Mouse (Mus musculus) layer of hippocampus, adult 9-10 months (tissue): Measurements from ENCODE around the gene Vpreb3.

Experiments
- DNase-seq: peaks from one replicate; pipeline ENCODE4 v3.0.0; 2022; ENCODE audit warnings: low spot score

Gene Vpreb3

DNA sequence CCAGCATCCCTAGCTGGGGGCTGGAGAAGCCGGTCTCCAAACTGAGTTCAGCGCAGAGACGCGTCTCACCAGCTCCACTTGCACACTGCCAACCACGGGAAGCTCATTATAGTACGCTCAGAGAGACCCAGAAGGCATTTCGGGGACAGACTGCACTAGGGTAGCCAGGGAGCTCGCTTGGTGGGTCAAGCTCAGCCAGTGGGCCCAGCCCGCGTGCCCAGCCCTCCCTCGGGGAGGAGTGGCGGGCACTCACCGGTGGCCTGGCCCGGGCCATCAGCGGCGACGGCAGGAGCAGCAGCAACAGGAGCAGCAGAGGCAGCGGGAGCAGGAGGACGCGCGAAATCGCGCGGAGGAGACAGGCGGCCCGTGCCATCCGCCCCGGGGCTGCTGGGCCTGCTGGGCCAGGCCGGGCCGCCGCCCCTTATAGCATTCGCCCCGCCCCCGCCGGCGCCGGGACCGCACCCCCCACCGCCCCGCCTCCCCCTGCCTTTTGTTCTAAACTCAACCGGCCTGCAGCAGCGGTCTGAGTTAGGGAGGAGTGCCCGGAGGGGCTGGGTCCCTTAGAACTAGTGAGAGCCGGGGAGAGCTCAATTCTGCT, 10.7 kb upstream of the Vpreb3 start:
- no peak for DNase-seq

DNA sequence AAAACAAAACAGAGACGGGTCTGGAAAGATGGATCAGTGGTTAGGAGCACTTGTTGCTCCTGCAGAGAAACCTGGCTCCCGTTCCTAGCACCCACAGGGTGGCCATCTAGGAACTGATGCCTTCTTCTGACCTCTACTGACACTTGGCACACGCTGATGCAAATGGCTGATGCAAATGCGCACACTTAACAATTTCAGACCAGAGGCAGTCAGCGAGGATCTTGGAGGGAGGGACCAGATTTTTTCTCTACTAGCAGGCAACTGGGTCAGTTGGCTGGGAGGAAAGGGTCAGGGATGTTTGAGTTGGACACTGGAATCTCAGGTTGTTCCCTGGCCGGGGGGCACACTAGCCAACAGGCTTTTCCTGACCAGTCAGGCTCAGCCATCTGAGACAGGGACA, 10.0 kb upstream of the Vpreb3 start, which contains the start of gene Chchd10:
Chchd10 (plus strand) TSS at position 240 of the 400 bp plus-strand sequence.
- DNase-seq: no peak

DNA sequence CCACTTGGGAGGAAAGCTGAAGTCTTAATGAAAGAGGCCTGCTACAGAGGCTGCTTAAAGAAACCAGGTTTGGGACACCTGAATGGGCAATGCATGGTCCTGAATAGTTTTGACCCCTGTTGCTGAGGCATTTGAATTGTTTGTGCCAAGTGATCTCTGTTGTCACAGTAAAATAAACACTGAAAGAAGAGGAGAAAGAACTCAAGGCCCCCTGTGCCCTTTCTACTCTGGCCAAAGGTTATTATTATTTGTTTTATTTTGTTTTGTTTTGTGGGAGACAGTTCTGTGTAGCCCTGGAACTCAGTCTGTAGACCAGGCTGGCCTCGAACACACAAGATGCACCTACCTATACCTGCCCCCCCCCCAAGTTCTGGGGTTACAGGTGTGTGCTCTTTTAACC, 7.9 kb upstream of the Vpreb3 start:
- DNase-seq: no peak

DNA sequence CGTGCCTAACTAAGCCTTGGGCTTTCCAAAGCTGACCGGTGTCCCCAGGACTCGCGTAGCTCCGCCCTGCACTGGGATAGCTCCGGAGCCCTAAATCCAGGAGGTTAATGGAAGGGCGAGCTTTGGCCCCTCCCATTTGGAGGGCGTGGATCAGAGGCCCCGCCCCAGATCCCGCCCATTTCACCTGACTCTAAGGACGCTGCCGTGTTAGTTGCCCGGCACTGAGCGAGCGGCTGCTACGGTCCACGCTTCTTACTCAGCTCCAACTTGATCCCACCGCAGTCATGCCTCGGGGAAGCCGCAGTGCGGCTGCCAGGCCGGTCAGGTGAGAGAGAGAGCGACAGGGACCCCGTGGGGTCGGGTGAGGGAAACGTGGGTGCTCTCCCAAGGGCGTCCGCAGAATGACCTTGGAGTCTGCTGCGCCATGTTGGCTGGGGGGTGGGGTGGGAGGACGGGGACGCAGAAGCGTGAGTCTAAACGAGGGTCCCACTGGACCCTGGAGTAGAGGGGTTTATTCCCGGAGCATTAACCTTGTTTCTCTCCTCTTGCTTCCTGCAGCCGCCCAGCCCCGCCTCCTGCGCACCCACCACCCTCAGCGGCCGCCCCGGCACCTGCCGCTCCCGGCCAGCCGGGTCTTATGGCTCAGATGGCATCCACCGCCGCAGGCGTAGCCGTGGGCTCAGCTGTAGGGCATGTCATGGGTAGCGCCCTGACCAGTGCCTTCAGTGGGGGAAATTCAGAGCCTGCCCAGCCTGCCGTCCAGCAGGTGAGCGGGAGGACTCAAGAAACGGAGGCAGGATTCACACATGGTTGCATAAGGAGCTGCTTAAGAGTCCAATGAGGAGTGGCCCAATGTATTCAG, 6.9 kb upstream of the Vpreb3 start, which contains the start of gene Mmp11:
Mmp11 (minus strand) TSS at position 817 of the 862 bp plus-strand sequence.
- DNase-seq: peak; percentile 42

DNA sequence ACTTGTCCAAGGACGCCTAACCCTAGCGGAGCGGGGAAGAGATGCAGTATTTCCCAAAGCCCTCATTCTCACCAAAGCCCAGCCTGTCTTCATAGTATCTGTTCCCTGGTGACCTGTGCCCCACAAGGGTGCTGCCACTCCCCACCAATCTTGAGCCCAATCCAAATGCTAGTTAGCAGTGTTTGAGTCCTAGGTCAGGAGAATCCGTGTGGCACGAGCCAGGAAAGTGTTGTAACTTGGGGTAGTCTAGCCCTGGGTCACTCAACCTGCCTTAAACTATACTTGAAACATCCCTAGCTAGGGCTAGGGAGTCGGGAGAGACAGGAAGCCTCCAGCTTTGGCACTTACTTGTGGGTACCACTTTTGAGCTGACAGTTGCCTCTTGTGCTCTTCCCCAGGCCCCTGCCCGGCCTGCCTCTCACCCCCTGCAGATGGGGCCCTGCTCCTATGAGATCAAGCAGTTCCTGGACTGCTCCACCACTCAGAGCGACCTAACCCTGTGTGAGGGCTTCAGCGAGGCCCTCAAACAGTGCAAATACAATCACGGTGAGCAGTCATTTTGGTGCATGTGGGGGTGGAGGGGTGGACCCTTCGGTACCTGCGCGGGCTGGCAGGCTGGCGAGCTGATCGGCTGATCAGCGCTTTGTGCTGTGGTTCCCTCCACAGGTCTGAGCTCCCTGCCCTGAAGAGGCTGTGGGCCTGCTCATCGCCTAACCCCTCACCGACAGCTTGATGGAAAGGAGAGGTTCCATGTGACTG, 5.8 kb upstream of the Vpreb3 start:
- no peak for DNase-seq

DNA sequence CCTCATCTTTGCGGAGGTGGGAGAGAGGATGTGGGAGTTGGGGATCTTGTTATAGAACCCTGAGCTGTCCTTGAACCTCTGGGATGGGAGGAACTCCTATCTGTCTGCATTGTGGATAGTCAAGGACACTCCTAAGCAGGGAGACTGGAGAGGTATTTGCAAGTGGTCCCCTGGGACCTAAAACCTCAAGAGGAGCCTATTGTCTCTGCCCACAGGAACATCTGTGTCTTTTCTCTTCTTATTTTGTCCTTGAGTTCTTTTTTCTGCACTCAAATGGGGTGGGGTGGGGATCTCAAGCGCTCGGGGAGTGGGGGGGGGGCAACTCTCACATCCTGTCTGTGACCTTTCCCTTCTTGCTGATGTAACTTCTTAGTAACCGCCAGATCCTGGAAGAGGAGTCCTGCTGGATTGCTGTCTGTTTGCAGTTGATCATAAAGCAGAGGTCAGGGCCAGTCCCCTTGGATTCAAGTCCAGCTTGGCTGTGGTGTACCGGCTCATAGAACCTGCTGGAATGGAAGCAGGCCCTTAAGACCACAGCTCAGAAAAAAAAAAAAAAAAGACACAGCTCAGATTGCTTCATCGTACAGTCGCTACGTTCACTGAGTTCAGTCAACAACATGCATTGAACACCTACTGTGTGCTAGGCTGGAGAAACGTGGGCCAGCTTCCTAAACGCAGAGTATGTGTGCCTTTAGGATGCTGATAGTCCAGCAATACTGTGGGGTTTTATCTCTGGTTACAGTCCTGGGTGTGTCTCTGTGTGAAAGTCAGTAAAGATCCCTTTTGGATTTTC, 4.8 kb upstream of the Vpreb3 start:
- no peak for DNase-seq

DNA sequence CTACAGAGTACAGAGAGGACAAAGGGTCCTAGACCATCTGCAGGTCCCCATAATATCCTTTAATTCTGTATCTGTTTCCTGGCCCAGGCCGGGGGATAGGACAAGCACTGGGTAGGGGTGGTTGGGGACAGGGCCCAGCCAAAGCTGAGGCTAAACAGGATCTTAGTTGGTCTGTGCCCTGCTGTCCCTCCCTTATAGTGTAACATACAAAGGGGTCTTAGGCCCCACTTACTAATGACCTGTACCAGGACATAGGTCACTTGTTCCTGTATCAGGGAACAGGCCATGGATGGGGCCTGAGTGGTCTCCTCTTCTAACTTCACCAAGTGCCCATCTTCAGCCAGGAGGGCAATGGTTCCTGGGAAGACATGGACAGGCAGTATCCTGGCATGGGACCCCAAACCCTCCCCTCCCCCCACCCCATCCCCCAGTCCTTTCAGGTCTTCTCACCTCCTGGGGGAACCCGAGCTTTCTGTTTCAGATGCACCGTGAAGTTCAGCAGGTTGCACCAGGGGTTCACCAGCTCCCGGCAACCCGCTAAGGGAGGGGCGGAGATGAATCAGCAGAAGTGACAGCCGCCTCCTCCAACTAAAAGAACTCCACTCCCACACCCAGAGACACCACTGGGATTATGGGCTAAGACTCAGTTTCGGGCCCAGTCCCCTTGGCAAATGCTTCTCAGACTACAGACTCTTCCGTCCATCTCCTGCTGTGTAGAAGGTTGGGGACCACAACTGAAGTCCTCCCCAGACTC, 3.2 kb upstream of the Vpreb3 start:
- no peak for DNase-seq

DNA sequence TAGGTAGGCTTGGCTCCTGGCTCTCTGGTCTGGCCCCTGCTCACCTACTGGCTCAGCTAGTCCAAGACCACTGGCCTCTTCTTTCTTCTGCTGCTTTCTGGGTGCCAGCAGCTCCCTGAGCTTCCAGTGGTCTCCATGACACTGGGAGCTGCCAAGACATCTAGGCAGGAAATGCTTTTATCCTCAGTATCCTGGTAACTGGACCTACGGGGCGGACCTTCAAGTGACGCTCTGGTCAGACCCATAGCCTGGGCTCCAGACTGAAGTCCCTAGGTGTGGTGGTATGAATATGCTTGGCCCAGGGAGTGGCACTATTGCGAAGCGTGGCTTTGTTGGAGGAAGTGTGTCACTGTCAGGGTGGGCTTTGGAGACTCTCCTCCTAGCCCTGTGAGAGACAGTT, 2.3 kb upstream of the Vpreb3 start, which contains the start of gene Gm867:
Gm867 (minus strand) TSS at position 153 of the 400 bp plus-strand sequence.
- no peak for DNase-seq

DNA sequence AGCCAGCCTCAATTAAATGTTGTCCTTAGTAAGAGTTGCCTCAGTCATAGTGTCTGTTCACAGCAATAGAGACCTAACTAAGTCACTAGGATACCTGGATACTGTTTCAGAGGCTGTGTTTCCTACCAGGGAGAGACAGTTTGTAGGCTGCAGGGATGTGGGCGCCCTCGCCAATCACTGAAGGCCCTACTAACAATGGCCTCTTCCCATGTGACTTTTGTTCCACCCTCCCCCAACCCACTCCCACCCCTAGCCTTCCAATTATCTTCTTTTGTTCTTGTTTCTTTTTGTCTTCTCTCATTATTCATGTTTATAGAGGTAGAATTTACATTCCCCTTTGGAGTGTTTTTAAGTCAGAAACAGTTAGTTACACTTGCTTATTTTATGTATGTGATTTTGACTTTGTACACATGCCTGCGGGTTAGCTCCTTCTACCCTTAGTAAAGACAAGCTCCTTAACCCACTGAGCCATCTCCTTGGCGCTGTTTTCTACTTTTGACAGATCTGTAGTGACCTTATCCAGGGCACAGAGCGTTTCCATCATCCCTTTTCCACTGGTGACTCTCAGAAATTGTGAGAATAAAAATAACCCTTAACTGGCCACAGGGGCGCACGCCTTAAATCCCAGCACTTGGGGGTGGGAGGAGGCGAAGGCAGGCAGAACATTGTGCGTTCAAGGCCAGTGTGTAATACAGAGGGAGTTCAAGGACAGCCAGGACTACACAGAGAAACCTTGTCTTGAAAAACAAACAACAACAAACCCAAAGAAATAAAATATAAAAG, 1.6 kb upstream of the Vpreb3 start:
- no peak for DNase-seq

DNA sequence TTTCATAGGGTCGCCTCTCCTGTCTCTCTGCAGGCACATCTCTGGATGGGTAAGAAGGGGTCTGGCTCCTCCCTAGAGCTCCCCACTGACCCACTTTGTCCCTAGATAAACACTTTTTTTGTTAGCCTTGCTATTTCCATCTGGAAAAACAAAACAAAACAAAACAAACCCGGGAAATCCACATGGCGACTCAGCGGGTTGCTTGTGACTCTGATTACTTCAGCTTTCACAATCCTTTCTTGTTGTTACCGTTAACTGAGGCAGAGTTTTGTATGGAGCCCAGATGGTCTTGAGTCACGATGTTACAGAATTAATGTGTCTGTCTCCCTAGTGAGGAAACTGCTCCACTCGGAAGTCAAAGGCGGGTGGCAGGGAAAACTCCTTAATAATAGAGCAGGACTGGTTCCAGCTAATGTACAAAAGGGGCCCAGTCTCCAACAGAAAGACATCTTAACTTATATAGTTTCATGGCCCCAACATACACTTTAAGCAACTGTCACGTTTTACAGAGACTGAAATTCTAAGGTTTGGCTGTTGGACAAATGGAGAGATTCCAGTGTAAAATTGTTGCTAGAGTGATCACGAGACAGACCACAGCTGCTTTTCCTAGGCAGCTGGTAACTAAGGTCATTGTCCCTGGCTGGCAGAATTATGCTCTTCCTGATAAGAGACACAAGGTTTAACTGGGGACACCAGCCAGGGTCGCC, 1.4 kb downstream of the Vpreb3 start:
- DNase-seq: no peak

DNA sequence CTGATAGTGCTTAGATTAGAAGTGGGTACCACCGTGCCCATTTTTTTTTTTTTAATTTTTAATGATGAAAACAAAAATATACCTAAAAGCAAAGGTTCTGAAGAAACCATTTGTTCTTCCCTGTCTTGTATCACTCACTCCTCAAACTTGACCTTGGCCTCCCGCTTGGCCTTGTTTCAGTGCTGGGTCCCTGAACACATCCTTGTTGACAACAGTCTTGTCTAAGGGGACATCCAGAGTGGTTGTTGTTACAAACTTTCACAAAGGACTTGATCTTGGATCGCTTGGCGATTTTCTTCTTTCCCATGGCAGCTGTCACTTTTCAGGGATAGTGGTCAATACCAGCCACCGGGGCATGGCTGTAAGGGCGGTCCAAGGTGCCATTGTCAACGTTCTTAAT, 2.4 kb downstream of the Vpreb3 start:
- no peak for DNase-seq

DNA sequence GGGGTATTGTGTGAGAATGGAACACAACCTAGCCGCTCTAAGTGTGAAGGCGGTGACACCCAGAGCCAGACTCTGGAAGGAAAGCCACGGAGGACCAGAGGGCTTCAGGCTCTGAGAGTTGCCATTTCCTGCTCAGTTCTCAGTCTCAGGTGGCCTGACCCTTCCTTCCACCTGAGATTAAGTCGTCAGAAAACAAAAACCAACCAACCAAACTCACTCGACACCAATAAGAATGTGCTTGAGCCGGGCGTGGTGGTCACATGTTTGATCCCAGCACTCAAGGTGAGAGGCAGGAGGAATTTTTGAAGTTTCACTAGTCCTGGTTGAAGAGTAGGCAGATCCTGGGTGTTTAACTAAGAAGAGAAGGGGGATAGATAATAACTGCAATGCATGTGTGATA, 3.0 kb downstream of the Vpreb3 start:
- DNase-seq: no peak

DNA sequence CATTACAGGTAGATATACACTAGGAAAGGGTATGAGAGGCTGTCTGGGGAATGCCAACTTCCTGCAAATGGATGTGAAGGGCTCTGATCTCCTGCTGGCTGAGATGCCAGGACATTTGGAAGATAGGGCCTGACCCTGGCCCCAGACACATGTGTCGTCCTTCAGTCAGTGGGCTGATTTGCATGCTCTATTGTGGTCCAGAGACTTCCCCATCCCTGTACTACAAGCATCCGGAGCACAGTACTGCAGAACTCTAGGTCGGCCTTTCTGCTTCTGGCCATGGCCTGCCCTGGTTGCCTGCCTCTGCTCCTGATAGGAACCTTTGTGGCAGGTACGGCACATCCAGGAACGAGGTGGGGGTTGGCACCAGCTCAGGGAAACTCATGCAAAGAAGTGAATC, 5.2 kb downstream of the Vpreb3 start:
- no peak for DNase-seq

DNA sequence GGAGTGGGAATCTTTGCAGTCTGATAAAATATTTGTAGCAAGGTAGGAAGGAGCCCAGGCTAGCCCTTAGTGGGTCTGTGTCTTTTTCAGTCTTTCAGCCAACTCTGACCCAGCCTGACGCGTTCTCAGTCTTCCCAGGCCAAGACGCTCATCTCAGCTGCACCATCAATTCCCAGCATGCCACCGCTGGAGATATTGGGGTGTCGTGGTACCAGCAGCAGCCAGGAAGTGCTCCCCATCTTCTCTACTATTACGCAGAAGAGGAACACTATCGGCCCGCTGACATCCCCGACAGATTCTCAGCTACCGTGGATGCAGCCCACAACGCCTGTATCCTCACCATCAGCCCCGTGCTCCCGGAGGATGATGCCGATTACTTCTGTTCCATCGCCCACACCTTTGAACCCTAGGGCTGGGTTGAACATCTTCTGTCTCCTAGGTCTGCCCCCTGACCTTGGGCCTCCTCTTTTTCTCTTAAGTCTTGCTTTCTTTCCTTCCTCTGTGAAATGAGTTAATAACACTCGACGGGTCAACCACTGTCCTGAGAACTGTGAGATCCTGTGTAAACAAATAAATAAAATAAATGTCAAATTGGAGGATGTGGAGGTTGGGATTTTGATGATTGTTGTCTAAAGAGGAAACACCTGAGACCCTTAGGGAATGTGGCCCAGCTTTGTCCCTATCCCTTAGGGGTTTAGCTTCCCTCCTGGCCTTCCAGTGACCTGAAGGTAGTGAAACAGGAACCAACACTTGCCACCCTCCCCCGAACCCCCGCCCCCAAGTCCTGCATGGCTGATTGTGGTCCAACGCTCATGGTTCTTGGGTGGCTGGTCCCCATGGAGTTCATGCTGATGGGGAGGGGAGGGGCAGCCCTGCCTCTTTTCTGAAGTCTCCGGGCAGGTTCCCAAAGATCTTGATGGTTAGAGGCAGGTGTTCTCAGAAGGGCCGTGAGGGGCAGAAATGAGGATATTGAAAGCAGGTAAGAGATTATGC, 6.5 kb downstream of the Vpreb3 start:
- DNase-seq: no peak

DNA sequence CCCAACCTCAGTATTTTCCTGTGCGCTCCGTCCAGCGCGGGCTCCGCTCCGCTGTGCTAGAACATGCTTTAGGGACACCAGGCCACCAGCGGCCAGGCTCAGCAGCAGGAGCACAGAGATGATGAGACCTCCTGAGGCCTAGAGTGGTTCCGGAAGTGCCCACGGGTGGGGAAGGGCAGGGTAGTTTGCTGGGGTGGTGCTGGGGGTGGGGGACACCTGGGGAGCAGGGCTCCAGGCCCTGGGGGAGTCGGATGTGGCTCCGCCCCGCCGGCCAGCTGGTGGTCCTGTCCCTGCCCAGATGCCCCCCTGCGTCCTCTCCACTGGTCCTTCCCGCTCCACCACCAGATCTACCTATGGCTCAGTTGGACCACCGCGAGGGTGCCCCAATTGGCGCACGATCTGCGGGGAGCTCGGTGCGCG, 7.9 kb downstream of the Vpreb3 start:
- DNase-seq: no peak

DNA sequence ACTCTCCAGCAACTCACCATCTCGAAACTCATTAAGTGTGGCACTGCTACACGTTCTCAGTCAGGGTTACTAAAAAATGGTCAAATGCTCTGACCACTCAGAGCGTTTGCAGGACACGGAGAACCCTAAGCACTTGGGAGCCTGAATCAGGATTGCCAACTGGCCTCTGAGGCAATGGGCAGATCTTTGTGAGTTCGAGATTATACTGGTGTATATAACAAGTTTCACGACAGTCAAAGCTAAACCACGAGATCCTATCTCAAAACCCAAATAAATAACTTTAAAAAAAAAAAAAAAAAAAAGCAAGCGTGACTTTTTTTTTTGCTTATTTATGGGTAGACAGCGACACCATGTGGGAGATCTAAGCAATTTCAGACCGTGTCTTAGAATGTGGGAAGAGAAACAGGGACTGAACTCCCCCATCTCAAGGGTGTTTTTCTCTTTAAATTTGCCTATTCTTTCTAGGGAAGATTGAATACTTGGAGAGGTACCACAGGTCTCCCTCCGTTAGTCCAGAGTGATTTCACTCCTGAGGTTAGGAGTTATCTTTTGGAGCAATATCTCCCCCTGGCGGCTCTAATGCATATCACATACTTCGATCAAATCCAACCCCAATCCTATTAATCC, 8.7 kb downstream of the Vpreb3 start:
- DNase-seq: peak; percentile 71

DNA sequence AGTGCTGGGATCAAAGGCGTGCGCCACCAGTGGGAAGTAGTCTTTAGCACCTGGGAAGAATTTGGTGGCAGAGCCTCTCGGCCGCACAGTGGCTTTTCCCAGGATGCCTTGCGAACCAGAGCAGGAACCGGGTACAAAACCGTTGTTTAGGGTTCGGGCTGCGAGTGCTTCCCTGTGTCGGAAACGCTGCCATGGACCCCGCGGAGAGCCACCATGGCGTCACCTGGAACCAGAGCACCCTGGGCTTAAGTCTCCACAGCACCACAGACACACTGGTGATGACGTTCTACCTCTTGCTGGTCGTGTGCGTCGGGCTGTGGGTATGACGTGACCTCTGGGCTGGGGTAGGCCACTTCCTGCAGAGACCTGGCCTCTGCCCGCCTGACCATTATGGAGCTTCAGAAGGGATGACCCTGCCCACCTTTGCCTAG, 11.5 kb downstream of the Vpreb3 start, which contains the start of gene Gm5134:
Gm5134 (plus strand) TSS at position 134 of the 431 bp plus-strand sequence.
- DNase-seq: no peak

DNA sequence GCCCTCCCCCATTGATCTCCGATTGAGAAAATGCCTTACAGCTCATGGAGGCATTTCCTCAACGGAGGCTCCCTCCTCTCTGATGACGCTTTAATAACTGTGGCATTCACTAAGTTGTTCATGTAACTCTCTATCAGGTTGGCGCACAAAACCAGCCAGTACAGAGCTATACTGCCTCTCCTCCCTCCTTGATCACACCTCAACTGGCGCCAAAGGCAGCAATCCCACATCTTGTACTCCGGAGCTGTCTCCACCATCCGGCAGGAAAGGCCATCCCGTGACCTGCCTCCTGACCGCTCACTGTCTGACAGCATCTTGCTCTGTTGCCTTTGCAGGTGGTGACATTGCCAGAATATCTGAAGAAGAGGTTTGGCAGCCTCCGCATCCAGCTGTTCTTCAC, 31.0 kb downstream of the Vpreb3 start:
- no peak for DNase-seq
